Mouse (Mus musculus) myocyte (in vitro differentiated cells): Measurements from ENCODE around the gene Ugt1a2.

Source experiments
- CEBPB ChIP-seq: IDR thresholded peaks from 2 replicates; pipeline ENCODE4 v1.6.1; 2011; ENCODE audit warnings: mild to moderate bottlenecking, moderate library complexity; ENCODE audit not compliant: poor library complexity, insufficient read depth, severe bottlenecking
- E2F4 ChIP-seq: IDR thresholded peaks from one replicate; pipeline ENCODE4 v1.6.1; 2011; ENCODE audit warnings: mild to moderate bottlenecking, control low read depth, moderate library complexity; ENCODE audit not compliant: insufficient read depth
- MAX ChIP-seq: IDR thresholded peaks from one replicate; pipeline ENCODE4 v1.6.1; 2011; ENCODE audit warnings: low read depth, mild to moderate bottlenecking, control low read depth
- MYOD1 ChIP-seq, 3 experiments: IDR thresholded peaks; one replicate each; pipeline ENCODE4 v1.6.1; 2011; ENCODE audit warnings: control low read depth in 2 of 3, low read depth in 2 of 3, mild to moderate bottlenecking in 2 of 3, moderate library complexity in 1 of 3; ENCODE audit not compliant: insufficient read length in 2 of 3, control insufficient read depth in 1 of 3
- MYOG ChIP-seq, 3 experiments: IDR thresholded peaks; one replicate each; pipeline ENCODE4 v1.6.1; 2011; ENCODE audit warnings: control low read depth in 2 of 3, low read depth in 2 of 3, mild to moderate bottlenecking in 2 of 3; ENCODE audit not compliant: insufficient read length in 2 of 3, control insufficient read depth in 1 of 3, insufficient read depth in 1 of 3
- POLR2A ChIP-seq: IDR thresholded peaks from one replicate; pipeline ENCODE4 v1.6.1; 2011; ENCODE audit warnings: low read depth, mild to moderate bottlenecking, control low read depth, moderate library complexity; ENCODE audit not compliant: insufficient read length
- POLR2AphosphoS2 ChIP-seq: IDR thresholded peaks from one replicate; pipeline ENCODE4 v1.6.1; 2011; ENCODE audit warnings: low read depth, control low read depth; ENCODE audit not compliant: insufficient read length
- REST ChIP-seq: IDR thresholded peaks from one replicate; pipeline ENCODE4 v1.6.1; 2011; ENCODE audit warnings: mild to moderate bottlenecking, control low read depth, moderate library complexity; ENCODE audit not compliant: insufficient read depth, insufficient read length
- SRF ChIP-seq: IDR thresholded peaks from one replicate; pipeline ENCODE4 v1.6.1; 2011; ENCODE audit warnings: low read depth; ENCODE audit not compliant: control insufficient read depth, insufficient read length
- TCF12 ChIP-seq: IDR thresholded peaks from one replicate; pipeline ENCODE4 v1.6.1; 2011; ENCODE audit warnings: mild to moderate bottlenecking, control low read depth; ENCODE audit not compliant: poor library complexity, insufficient read depth, severe bottlenecking
- TCF3 ChIP-seq: IDR thresholded peaks from one replicate; pipeline ENCODE4 v1.6.1; 2011; ENCODE audit warnings: low read depth, control low read depth; ENCODE audit not compliant: insufficient read length
- USF1 ChIP-seq: IDR thresholded peaks from one replicate; pipeline ENCODE4 v1.6.1; 2011; ENCODE audit warnings: low read depth, mild to moderate bottlenecking, control low read depth, moderate library complexity

GRCm38 (mm10) chr1:88228121-88228520 is 27.7 kb downstream of the Ugt1a2 start:
- no peak for TF ChIP-seq USF1
- TF ChIP-seq TCF3 = no peak
- TF ChIP-seq POLR2A = no peak
- TF ChIP-seq TCF12 = no peak
- TF ChIP-seq MAX = no peak
- TF ChIP-seq E2F4 = no peak
- no peak for TF ChIP-seq SRF
- TF ChIP-seq MYOD1 (IDR thresholded peaks at IDR 0.05; ENCODE audit: control insufficient read depth in 1 of 3, insufficient read length in 2 of 3, low read depth in 2 of 3) = no peak
- TF ChIP-seq POLR2AphosphoS2 = no peak
- TF ChIP-seq MYOG (IDR thresholded peaks at IDR 0.05; ENCODE audit: control insufficient read depth in 1 of 3, insufficient read depth in 1 of 3, insufficient read length in 2 of 3, low read depth in 2 of 3) = no peak
- TF ChIP-seq REST = no peak
- TF ChIP-seq CEBPB = no peak
